Mouse (Mus musculus): Measurements from ENCODE around the gene Scrn3. TPM values are rescaled to one million over a fixed set of nuclear protein-coding genes. Genes with fewer than 3 reads are reported as not detected.

The Scrn3 gene
- total and polyA plus RNA-seq, 2 experiments from 2014 or later: 5.1 to 5.3 TPM

GRCm38 (mm10) chr2:73357004-73357403 is 44.6 kb downstream of the Scrn3 start:
- 79% methylated on average over 18 of the region's 18 CpGs for WGBS
- no peaks in the 10 kb centered on the region for H3K9me3 ChIP-seq (ENCODE audit: low read length)
- no peak overlapping the region for H3K4me3 ChIP-seq (ENCODE audit: low read depth, low read length)
- ATAC-seq (no peak), DNase-seq (no peak)
- H3K27me3 ChIP-seq (ENCODE audit: insufficient read depth, low read length): no peaks in the 10 kb centered on the region
- H3K4me1 ChIP-seq (ENCODE audit: insufficient read depth): peaks cover 3% of the 10 kb centered on the region; the same call in 1 of the 2 replicates
- no peak overlapping the region for H3K9ac ChIP-seq
- no peak overlapping the region for H3K4me2 ChIP-seq (ENCODE audit: low read depth)
- no peak for TF ChIP-seq CTCF (IDR thresholded peaks at IDR 0.05; ENCODE audit: low read depth)
- peaks cover 20% of the 10 kb centered on the region for H3K36me3 ChIP-seq (ENCODE audit: insufficient read depth)
- H3K27ac ChIP-seq (ENCODE audit: low read depth, low read length): no peak overlapping the region

- no peak overlapping the region for H3K4me2 ChIP-seq (ENCODE audit: low read depth)
- no peak for ATAC-seq
- TF ChIP-seq CTCF (IDR thresholded peaks at IDR 0.05; ENCODE audit: low read depth): no peak
- no peaks in the 10 kb centered on the region for H3K27me3 ChIP-seq (ENCODE audit: insufficient read depth, low read length)
- no peaks in the 10 kb centered on the region for H3K9me3 ChIP-seq (ENCODE audit: low read length)
- no peak overlapping the region for H3K27ac ChIP-seq (ENCODE audit: low read depth, low read length)
- no peaks in the 10 kb centered on the region for H3K4me1 ChIP-seq (ENCODE audit: insufficient read depth)
- peaks cover 19% of the 10 kb centered on the region for H3K36me3 ChIP-seq (ENCODE audit: insufficient read depth)
- WGBS: 94% methylated on average over 5 of the region's 5 CpGs
- no peak overlapping the region for H3K4me3 ChIP-seq (ENCODE audit: low read depth, low read length)
- DNase-seq: no peak
- H3K9ac ChIP-seq: no peak overlapping the region
These were observed 47.5 kb downstream of the Scrn3 start for GRCm38 (mm10) chr2:73359941-73360340.

GRCm38 (mm10) chr2:73360536-73360935 is 48.1 kb downstream of the Scrn3 start:
- H3K4me2 ChIP-seq (ENCODE audit: low read depth): no peak overlapping the region
- no peak for TF ChIP-seq CTCF (IDR thresholded peaks at IDR 0.05; ENCODE audit: low read depth)
- ATAC-seq (no peak), DNase-seq (no peak)
- H3K36me3 ChIP-seq (ENCODE audit: insufficient read depth): peaks cover 19% of the 10 kb centered on the region
- H3K9me3 ChIP-seq (ENCODE audit: low read length): no peaks in the 10 kb centered on the region
- 86% methylated on average over 2 of the region's 2 CpGs for WGBS
- no peaks in the 10 kb centered on the region for H3K4me1 ChIP-seq (ENCODE audit: insufficient read depth)
- H3K27ac ChIP-seq (ENCODE audit: low read depth, low read length): no peak overlapping the region
- H3K27me3 ChIP-seq (ENCODE audit: insufficient read depth, low read length): no peaks in the 10 kb centered on the region
- no peak overlapping the region for H3K9ac ChIP-seq
- H3K4me3 ChIP-seq (ENCODE audit: low read depth, low read length): no peak overlapping the region

- H3K4me3 ChIP-seq (ENCODE audit: low read depth, low read length): no peak overlapping the region
- DNase-seq: no peak
- ATAC-seq: no peak
- no peaks in the 10 kb centered on the region for H3K27me3 ChIP-seq (ENCODE audit: insufficient read depth, low read length)
- H3K4me2 ChIP-seq (ENCODE audit: low read depth): no peak overlapping the region
- H3K9me3 ChIP-seq (ENCODE audit: low read length): no peaks in the 10 kb centered on the region
- H3K36me3 ChIP-seq (ENCODE audit: insufficient read depth): peaks cover 19% of the 10 kb centered on the region
- H3K27ac ChIP-seq (ENCODE audit: low read depth, low read length): no peak overlapping the region
- 74% methylated on average over 5 of the region's 5 CpGs for WGBS
- H3K4me1 ChIP-seq (ENCODE audit: insufficient read depth): no peaks in the 10 kb centered on the region
- H3K9ac ChIP-seq: no peak overlapping the region
- no peak for TF ChIP-seq CTCF (IDR thresholded peaks at IDR 0.05; ENCODE audit: low read depth)
These were observed 51.0 kb downstream of the Scrn3 start for GRCm38 (mm10) chr2:73363448-73363847.

GRCm38 (mm10) chr2:73371530-73372335 is 59.3 kb downstream of the Scrn3 start:
- ATAC-seq (no peak), DNase-seq (no peak)
- Histone ChIP-seq H3K9ac (no peak overlapping the region), H3K4me1 (ENCODE audit: insufficient read depth) (no peaks in the 10 kb centered on the region), H3K9me3 (ENCODE audit: low read length) (no peaks in the 10 kb centered on the region), H3K27ac (ENCODE audit: low read depth, low read length) (no peak overlapping the region; the same call in 1 of the 2 replicates), H3K27me3 (ENCODE audit: insufficient read depth, low read length) (no peaks in the 10 kb centered on the region), H3K4me2 (ENCODE audit: low read depth) (no peak overlapping the region), H3K36me3 (ENCODE audit: insufficient read depth) (peaks cover 9% of the 10 kb centered on the region; the same call in 1 of the 2 replicates), H3K4me3 (ENCODE audit: low read depth, low read length) (no peak overlapping the region)
- no peak for TF ChIP-seq CTCF (IDR thresholded peaks at IDR 0.05; ENCODE audit: low read depth)
- WGBS: 67% methylated on average over 9 of the region's 9 CpGs

GRCm38 (mm10) chr2:73378326-73378725 is 65.9 kb downstream of the Scrn3 start:
- H3K4me3 ChIP-seq (ENCODE audit: low read depth, low read length): no peak overlapping the region
- H3K36me3 ChIP-seq (ENCODE audit: insufficient read depth): no peaks in the 10 kb centered on the region; the same call in 1 of the 2 replicates
- H3K9me3 ChIP-seq (ENCODE audit: low read length): no peaks in the 10 kb centered on the region
- H3K27me3 ChIP-seq (ENCODE audit: insufficient read depth, low read length): no peaks in the 10 kb centered on the region
- no peak overlapping the region for H3K9ac ChIP-seq
- DNase-seq (no peak), ATAC-seq (no peak)
- no peaks in the 10 kb centered on the region for H3K4me1 ChIP-seq (ENCODE audit: insufficient read depth)
- no peak overlapping the region for H3K4me2 ChIP-seq (ENCODE audit: low read depth)
- WGBS: 56% methylated on average over 5 of the region's 5 CpGs
- no peak for TF ChIP-seq CTCF (IDR thresholded peaks at IDR 0.05; ENCODE audit: low read depth)
- H3K27ac ChIP-seq (ENCODE audit: low read depth, low read length): no peak overlapping the region

GRCm38 (mm10) chr2:73379656-73380055 is 67.3 kb downstream of the Scrn3 start:
- no peak overlapping the region for H3K4me3 ChIP-seq (ENCODE audit: low read depth, low read length)
- H3K36me3 ChIP-seq (ENCODE audit: insufficient read depth): no peaks in the 10 kb centered on the region; the same call in 1 of the 2 replicates
- ATAC-seq (no peak), DNase-seq (no peak)
- H3K9me3 ChIP-seq (ENCODE audit: low read length): no peaks in the 10 kb centered on the region
- WGBS: 77% methylated on average over 5 of the region's 5 CpGs
- no peak overlapping the region for H3K9ac ChIP-seq
- no peak overlapping the region for H3K4me2 ChIP-seq (ENCODE audit: low read depth)
- TF ChIP-seq CTCF (IDR thresholded peaks at IDR 0.05; ENCODE audit: low read depth): no peak
- no peaks in the 10 kb centered on the region for H3K27me3 ChIP-seq (ENCODE audit: insufficient read depth, low read length)
- no peaks in the 10 kb centered on the region for H3K4me1 ChIP-seq (ENCODE audit: insufficient read depth)
- no peak overlapping the region for H3K27ac ChIP-seq (ENCODE audit: low read depth, low read length)

Measured in forebrain, postnatal 0 days (tissue).